Mouse (Mus musculus): Measurements from ENCODE around the gene 6430571L13Rik. TPM values are rescaled to one million over a fixed set of nuclear protein-coding genes. Genes with fewer than 3 reads are reported as not detected.
A peak's percentile ranks its signal among the peaks of the same experiment; 100 is the strongest.

6430571L13Rik gene
- 0.47 and 0.79 TPM in 2 replicates for polyA plus RNA-seq (2015; fragmentation: Nextera tagmentation; extraction: Ambion mirVana)

DNA sequence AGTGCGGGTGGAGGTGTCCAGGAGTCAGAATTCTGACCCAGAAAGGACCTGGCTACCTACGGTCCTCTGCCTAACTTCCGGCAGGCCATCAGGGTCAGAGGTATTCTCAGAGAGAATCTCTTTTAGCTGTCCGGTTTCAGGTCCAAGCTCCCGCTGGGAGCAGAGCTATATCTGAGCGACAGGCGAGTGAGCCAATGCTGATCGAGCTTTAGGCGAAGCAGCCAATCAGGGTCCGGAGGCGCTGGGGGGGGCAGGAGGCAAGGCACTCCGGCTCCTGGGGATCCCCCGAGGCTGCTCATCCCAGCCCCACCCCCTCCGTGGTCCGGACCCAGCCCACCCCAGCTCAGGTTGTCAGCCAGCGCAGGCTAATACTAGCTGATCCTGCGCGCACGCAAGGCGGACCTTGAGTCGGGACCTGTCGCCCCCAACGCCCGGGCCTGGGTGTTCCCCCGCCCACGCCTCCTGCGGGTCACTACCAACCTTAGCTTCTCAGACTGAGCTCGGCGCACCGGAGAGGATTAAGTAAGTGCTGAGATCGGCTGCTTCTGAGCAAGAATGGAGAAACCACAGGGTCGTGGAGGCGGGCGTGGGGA is at the start of gene 6430571L13Rik:
Gene 6430571L13Rik (plus strand): TSS at position 336 of the 593 bp plus-strand sequence.
- WGBS: under 1% methylated on average over 34 of the region's 34 CpGs
- H3K4me1 ChIP-seq: peaks cover 19% of the 10 kb centered on the region
- no peaks in the 10 kb centered on the region for H3K9me3 ChIP-seq
- H3K27ac ChIP-seq: no peak within 1 kb of the TSS
- H3K9ac ChIP-seq: peak within 1 kb of the TSS; percentile 51
- peaks cover 19% of the 10 kb centered on the region; the same call in 1 of the 2 replicates for H3K27me3 ChIP-seq
- ATAC-seq (ENCODE audit: borderline replicate concordance, extremely low read depth, low FRiP score, low TSS enrichment): peak; percentile 93
- H3K36me3 ChIP-seq: no peaks in the 10 kb centered on the region
- H3K4me2 ChIP-seq: peak within 1 kb of the TSS; percentile 91
- H3K4me3 ChIP-seq: peak within 1 kb of the TSS; percentile 62

DNA sequence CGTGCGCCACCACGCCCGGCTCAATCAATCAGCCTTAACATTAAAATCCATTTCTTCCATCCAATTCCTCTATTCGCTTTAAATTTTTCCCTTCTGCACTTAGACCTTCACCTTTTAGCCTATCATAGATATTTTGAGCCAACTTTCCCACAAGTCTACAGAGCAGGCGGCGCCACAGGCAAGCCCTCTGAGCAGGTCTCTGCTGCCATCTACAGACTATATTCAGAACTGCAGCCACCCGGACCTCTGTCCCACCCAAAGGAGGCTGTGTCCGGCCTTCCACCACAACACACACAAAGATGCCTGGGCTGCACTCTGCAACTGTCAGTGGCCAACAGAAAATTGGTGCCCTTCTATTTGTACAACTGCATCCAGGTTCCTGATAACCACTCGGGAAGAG is 49.5 kb upstream of the 6430571L13Rik start:
- Histone ChIP-seq H3K9me3 (no peaks in the 10 kb centered on the region), H3K9ac (no peak overlapping the region), H3K4me3 (no peak overlapping the region), H3K27me3 (0 out of 2 replicates have a peak, but pooled peaks cover 4% of the 10 kb centered on the region), H3K4me2 (no peak overlapping the region), H3K27ac (no peak overlapping the region), H3K4me1 (peaks cover 36% of the 10 kb centered on the region), H3K36me3 (no peaks in the 10 kb centered on the region)
- WGBS: 24% methylated on average over 10 of the region's 10 CpGs
- 0 out of 2 replicates have a peak, but pooled peaks have one; percentile 29 for ATAC-seq (ENCODE audit: borderline replicate concordance, extremely low read depth, low FRiP score, low TSS enrichment)

DNA sequence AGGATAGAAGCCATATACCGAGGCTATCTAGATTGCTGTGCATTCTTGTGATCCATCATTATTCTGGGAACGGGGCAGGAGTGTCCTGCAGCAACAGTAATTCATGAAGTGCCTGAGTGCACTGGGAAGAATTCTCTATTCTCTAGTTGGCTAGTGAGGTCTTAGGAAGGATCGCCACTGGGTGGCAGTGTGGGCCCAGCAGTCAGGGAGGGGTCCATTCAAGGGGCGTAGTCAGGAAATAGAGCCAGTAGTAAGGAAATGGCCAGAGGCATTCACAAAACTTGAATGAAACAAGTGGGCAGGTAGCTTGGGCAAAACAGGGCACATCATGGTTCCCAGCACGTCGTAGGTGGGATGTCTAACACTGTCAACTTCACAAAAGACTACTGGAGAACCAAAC is 46.2 kb upstream of the 6430571L13Rik start:
- H3K4me1 ChIP-seq: peaks cover 46% of the 10 kb centered on the region
- no peaks in the 10 kb centered on the region for H3K36me3 ChIP-seq
- H3K9me3 ChIP-seq: no peaks in the 10 kb centered on the region
- WGBS: 5% methylated on average over 6 of the region's 6 CpGs
- no peak overlapping the region for H3K27ac ChIP-seq
- H3K27me3 ChIP-seq: 0 out of 2 replicates have a peak, but pooled peaks cover 4% of the 10 kb centered on the region
- H3K4me3 ChIP-seq: no peak overlapping the region
- H3K4me2 ChIP-seq: no peak overlapping the region
- no peak overlapping the region for H3K9ac ChIP-seq
- ATAC-seq (ENCODE audit: borderline replicate concordance, extremely low read depth, low FRiP score, low TSS enrichment): no peak

- peaks cover 37% of the 10 kb centered on the region for H3K4me1 ChIP-seq
- peaks cover 6% of the 10 kb centered on the region; the same call in 1 of the 2 replicates for H3K36me3 ChIP-seq
- peak overlapping the region; percentile 74; the same call in 1 of the 2 replicates for H3K4me3 ChIP-seq
- 16% methylated on average over 4 of the region's 4 CpGs for WGBS
- no peaks in the 10 kb centered on the region for H3K9me3 ChIP-seq
- H3K27ac ChIP-seq: peak overlapping the region; percentile 85
- peak overlapping the region; percentile 92 for H3K4me2 ChIP-seq
- H3K27me3 ChIP-seq: 0 out of 2 replicates have a peak, but pooled peaks cover 4% of the 10 kb centered on the region
- no peak for ATAC-seq (ENCODE audit: borderline replicate concordance, extremely low read depth, low FRiP score, low TSS enrichment)
- H3K9ac ChIP-seq: peak overlapping the region; percentile 80; the same call in 1 of the 2 replicates
Measured at GRCm38 (mm10) chr9:107295616-107296015, 44.8 kb upstream of the 6430571L13Rik start.

DNA sequence AAGGTAGTCTGAATTCAATTTTAAA is 44.6 kb upstream of the 6430571L13Rik start, which contains the start of gene Cish:
Gene Cish (plus strand): TSS at position 11 of the 25 bp plus-strand sequence.
- Histone ChIP-seq H3K4me2 (peak within 1 kb of the TSS; percentile 92), H3K27me3 (0 out of 2 replicates have a peak, but pooled peaks cover 4% of the 10 kb centered on the region), H3K4me1 (peaks cover 35% of the 10 kb centered on the region), H3K4me3 (peak within 1 kb of the TSS; percentile 74), H3K9ac (peak within 1 kb of the TSS; percentile 80), H3K27ac (peak within 1 kb of the TSS; percentile 85), H3K36me3 (peaks cover 8% of the 10 kb centered on the region; the same call in 1 of the 2 replicates), H3K9me3 (no peaks in the 10 kb centered on the region)
- ATAC-seq (ENCODE audit: borderline replicate concordance, extremely low read depth, low FRiP score, low TSS enrichment): no peak

DNA sequence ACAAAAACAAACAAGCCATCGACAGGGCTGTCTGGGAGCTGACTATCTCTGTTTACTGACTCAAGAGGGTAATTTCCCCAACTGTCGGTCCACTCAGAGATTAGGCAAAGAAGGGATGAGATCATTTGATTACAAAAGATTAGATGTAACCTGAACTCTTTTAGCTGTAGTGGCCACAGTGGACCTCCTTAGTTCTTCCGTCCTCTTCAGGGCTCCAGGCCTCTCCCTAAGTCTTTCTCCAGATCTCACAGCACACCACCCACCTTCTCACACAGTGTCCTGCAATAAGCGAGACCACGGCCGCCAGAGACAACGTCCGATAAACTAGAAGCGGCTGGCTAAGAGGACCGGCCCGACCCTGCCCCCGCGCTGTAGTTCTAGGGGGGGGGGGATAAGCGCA is 44.4 kb upstream of the 6430571L13Rik start:
- H3K4me3 ChIP-seq: peak overlapping the region; percentile 74
- peak overlapping the region; percentile 85 for H3K27ac ChIP-seq
- 0% methylated on average over 14 of the region's 14 CpGs for WGBS
- H3K36me3 ChIP-seq: peaks cover 10% of the 10 kb centered on the region; the same call in 1 of the 2 replicates
- H3K4me2 ChIP-seq: peak overlapping the region; percentile 92
- ATAC-seq (ENCODE audit: borderline replicate concordance, extremely low read depth, low FRiP score, low TSS enrichment): peak; percentile 44; the same call in 1 of the 2 replicates
- peak overlapping the region; percentile 80; the same call in 1 of the 2 replicates for H3K9ac ChIP-seq
- no peaks in the 10 kb centered on the region for H3K9me3 ChIP-seq
- H3K4me1 ChIP-seq: peaks cover 35% of the 10 kb centered on the region
- 0 out of 2 replicates have a peak, but pooled peaks cover 4% of the 10 kb centered on the region for H3K27me3 ChIP-seq

- ATAC-seq (ENCODE audit: borderline replicate concordance, extremely low read depth, low FRiP score, low TSS enrichment): peak; percentile 96
- peak overlapping the region; percentile 85 for H3K27ac ChIP-seq
- H3K27me3 ChIP-seq: 0 out of 2 replicates have a peak, but pooled peaks cover 4% of the 10 kb centered on the region
- peak overlapping the region; percentile 80 for H3K9ac ChIP-seq
- peaks cover 35% of the 10 kb centered on the region for H3K4me1 ChIP-seq
- H3K9me3 ChIP-seq: no peaks in the 10 kb centered on the region
- WGBS: under 1% methylated on average over 31 of the region's 31 CpGs
- peak overlapping the region; percentile 92 for H3K4me2 ChIP-seq
- H3K36me3 ChIP-seq: peaks cover 15% of the 10 kb centered on the region; the same call in 1 of the 2 replicates
- H3K4me3 ChIP-seq: peak overlapping the region; percentile 74
Measured at GRCm38 (mm10) chr9:107296501-107296965, 43.9 kb upstream of the 6430571L13Rik start.

GRCm38 (mm10) chr9:107297059-107297458 is 43.3 kb upstream of the 6430571L13Rik start:
- H3K4me1 ChIP-seq: peaks cover 38% of the 10 kb centered on the region
- H3K4me2 ChIP-seq: peak overlapping the region; percentile 92
- H3K9me3 ChIP-seq: no peaks in the 10 kb centered on the region
- peaks cover 16% of the 10 kb centered on the region; the same call in 1 of the 2 replicates for H3K36me3 ChIP-seq
- ATAC-seq (ENCODE audit: borderline replicate concordance, extremely low read depth, low FRiP score, low TSS enrichment): peak; percentile 2; the same call in 1 of the 2 replicates
- H3K27me3 ChIP-seq: 0 out of 2 replicates have a peak, but pooled peaks cover 4% of the 10 kb centered on the region
- peak overlapping the region; percentile 74 for H3K4me3 ChIP-seq
- WGBS: 4% methylated on average over 16 of the region's 16 CpGs
- H3K9ac ChIP-seq: peak overlapping the region; percentile 80
- H3K27ac ChIP-seq: peak overlapping the region; percentile 85

GRCm38 (mm10) chr9:107297658-107298057 is 42.7 kb upstream of the 6430571L13Rik start:
- no peak for ATAC-seq (ENCODE audit: borderline replicate concordance, extremely low read depth, low FRiP score, low TSS enrichment)
- H3K9me3 ChIP-seq: no peaks in the 10 kb centered on the region
- peaks cover 42% of the 10 kb centered on the region for H3K4me1 ChIP-seq
- peak overlapping the region; percentile 92 for H3K4me2 ChIP-seq
- no peak overlapping the region for H3K9ac ChIP-seq
- H3K27me3 ChIP-seq: 0 out of 2 replicates have a peak, but pooled peaks cover 4% of the 10 kb centered on the region
- H3K27ac ChIP-seq: peak overlapping the region; percentile 85
- WGBS: 64% methylated on average over 4 of the region's 4 CpGs
- peaks cover 16% of the 10 kb centered on the region; the same call in 1 of the 2 replicates for H3K36me3 ChIP-seq
- H3K4me3 ChIP-seq: peak overlapping the region; percentile 74

DNA sequence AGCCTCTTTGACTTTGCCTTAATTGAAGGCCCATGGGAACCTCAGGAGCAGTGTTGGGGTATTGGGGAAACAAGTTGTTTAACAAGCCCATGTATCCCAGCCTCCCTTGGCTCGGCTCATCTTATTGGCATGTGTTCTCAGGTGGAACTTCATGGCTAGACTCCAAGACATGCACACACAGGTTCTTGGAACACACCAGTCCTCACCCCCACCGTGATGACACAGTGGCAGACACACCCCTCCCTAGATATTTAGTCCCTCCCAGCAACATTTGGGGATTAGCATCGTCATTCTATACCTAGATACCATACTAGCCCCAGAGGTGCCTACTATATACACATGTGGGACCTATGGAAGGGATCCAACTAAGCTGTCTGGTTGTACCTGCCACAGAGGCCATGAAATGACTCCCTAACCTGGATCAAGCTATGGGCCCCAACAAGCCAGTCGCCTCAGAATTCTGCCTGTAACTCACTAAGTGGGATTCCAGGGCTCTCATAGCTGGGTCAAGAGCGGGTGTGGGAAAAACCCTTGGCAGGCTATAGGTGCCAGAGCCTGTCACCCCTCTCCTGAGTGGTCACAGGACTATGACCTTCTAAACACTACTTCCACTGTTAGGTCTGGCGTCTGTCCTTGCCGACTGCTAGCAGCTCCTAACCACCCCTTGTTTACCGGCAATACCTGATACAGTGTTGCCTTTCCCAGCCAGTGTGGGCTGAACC is 42.2 kb upstream of the 6430571L13Rik start:
- peak overlapping the region; percentile 92 for H3K4me2 ChIP-seq
- no peaks in the 10 kb centered on the region for H3K9me3 ChIP-seq
- H3K4me3 ChIP-seq: peak overlapping the region; percentile 74
- H3K9ac ChIP-seq: no peak overlapping the region
- peaks cover 45% of the 10 kb centered on the region for H3K4me1 ChIP-seq
- 61% methylated on average over 8 of the region's 8 CpGs for WGBS
- peaks cover 16% of the 10 kb centered on the region; the same call in 1 of the 2 replicates for H3K36me3 ChIP-seq
- no peak for ATAC-seq (ENCODE audit: borderline replicate concordance, extremely low read depth, low FRiP score, low TSS enrichment)
- peak overlapping the region; percentile 85 for H3K27ac ChIP-seq
- 0 out of 2 replicates have a peak, but pooled peaks cover 4% of the 10 kb centered on the region for H3K27me3 ChIP-seq

DNA sequence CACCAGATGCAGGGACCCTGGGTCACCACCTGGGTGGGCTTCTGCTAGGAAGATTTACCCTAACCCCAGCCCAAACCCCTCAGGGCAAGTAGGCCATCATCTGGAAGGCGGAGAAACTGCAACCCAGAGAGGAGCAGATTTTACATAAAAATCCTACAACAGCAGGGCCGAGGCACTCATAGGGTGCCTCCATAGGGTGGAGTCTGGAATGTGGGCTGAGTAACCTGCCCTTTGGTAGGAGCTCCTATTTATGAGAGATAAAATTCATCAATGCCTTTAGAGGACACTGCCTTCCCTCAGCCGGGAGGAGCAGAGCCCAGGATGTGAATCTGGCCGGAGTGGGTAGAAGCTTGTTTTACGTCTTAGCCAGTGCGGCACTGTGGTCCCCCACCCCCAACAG is 41.5 kb upstream of the 6430571L13Rik start:
- Histone ChIP-seq H3K9ac (no peak overlapping the region), H3K4me1 (peaks cover 48% of the 10 kb centered on the region), H3K27ac (peak overlapping the region; percentile 85), H3K4me2 (peak overlapping the region; percentile 92), H3K27me3 (0 out of 2 replicates have a peak, but pooled peaks cover 2% of the 10 kb centered on the region), H3K4me3 (peak overlapping the region; percentile 74), H3K9me3 (no peaks in the 10 kb centered on the region), H3K36me3 (peaks cover 16% of the 10 kb centered on the region; the same call in 1 of the 2 replicates)
- no peak for ATAC-seq (ENCODE audit: borderline replicate concordance, extremely low read depth, low FRiP score, low TSS enrichment)
- WGBS: 59% methylated on average over 6 of the region's 6 CpGs
